Mouse (Mus musculus): ENCODE results near the gene C1qa. TPM values are rescaled to one million over a fixed set of nuclear protein-coding genes. Genes with fewer than 3 reads are reported as not detected.

Gene C1qa
- polyA plus RNA-seq, 1 experiment = 258 TPM

GRCm38 (mm10) chr4:136868371-136868770 is 30.2 kb downstream of the C1qa start:
- H3K36me3 ChIP-seq (ENCODE audit: control insufficient read depth, insufficient read depth, low read length) = no peaks in the 10 kb centered on the region
- TF ChIP-seq POLR2A (IDR thresholded peaks at IDR 0.05; ENCODE audit: control insufficient read depth, extremely low read depth, insufficient read depth, low read length, poor library complexity) (no peak), CTCF (IDR thresholded peaks at IDR 0.05; ENCODE audit: borderline replicate concordance, control insufficient read depth, extremely low read depth, insufficient read depth, low read length, poor library complexity) (no peak)
- 88% methylated on average over 6 of the region's 6 CpGs for WGBS
- H3K27ac ChIP-seq (ENCODE audit: control insufficient read depth, insufficient read depth, low read length) = no peak overlapping the region
- H3K4me3 ChIP-seq (ENCODE audit: control insufficient read depth, insufficient read depth, low read length) = no peak overlapping the region
- no peaks in the 10 kb centered on the region for H3K27me3 ChIP-seq (ENCODE audit: control insufficient read depth, insufficient read depth, low read length)
- H3K4me1 ChIP-seq (replicated peaks; ENCODE audit: control insufficient read depth, insufficient read depth, low read length) = peaks cover 2% of the 10 kb centered on the region
- DNase-seq = no peak

DNA sequence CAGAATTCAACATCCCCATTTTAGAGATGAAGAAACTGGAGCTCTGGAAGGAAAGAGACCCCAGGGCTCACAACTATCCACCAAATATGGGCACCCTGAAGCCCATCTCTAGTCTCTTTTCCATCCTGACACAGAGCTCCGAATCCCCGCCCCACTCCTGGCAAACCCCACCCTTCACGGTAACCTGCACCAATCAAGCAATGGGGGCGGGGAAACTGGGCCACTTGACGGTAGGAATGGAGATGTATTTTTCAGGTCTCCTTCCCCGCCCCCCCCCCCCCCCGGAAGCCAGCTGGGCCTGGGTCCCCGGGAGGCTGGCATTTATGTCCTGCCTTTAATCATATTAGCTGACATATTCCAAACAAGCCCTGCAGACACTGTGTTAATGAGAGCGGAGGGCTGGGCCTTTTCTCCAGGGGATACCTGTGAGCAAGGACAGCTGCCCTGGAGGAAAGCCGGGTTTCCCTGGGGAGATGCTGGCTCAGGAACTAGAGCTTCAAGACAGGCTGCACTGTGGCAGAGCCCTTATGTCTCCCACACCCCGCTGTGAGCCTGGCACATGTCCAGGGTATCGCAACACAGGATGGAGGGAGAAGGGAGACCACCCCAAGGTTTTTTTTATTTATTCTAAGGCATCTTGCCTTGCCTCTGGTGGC is 30.8 kb downstream of the C1qa start:
- H3K4me3 ChIP-seq (ENCODE audit: control insufficient read depth, insufficient read depth, low read length) = no peak overlapping the region
- DNase-seq = no peak
- H3K36me3 ChIP-seq (ENCODE audit: control insufficient read depth, insufficient read depth, low read length) = no peaks in the 10 kb centered on the region
- H3K27me3 ChIP-seq (ENCODE audit: control insufficient read depth, insufficient read depth, low read length) = no peaks in the 10 kb centered on the region
- WGBS = 40% methylated on average over 12 of the region's 12 CpGs
- TF ChIP-seq CTCF (IDR thresholded peaks at IDR 0.05; ENCODE audit: borderline replicate concordance, control insufficient read depth, extremely low read depth, insufficient read depth, low read length, poor library complexity) (no peak), POLR2A (IDR thresholded peaks at IDR 0.05; ENCODE audit: control insufficient read depth, extremely low read depth, insufficient read depth, low read length, poor library complexity) (no peak)
- no peak overlapping the region for H3K27ac ChIP-seq (ENCODE audit: control insufficient read depth, insufficient read depth, low read length)
- H3K4me1 ChIP-seq (replicated peaks; ENCODE audit: control insufficient read depth, insufficient read depth, low read length) = peaks cover 5% of the 10 kb centered on the region

GRCm38 (mm10) chr4:136865531-136865930 is 33.1 kb downstream of the C1qa start:
- DNase-seq = no peak

DNA sequence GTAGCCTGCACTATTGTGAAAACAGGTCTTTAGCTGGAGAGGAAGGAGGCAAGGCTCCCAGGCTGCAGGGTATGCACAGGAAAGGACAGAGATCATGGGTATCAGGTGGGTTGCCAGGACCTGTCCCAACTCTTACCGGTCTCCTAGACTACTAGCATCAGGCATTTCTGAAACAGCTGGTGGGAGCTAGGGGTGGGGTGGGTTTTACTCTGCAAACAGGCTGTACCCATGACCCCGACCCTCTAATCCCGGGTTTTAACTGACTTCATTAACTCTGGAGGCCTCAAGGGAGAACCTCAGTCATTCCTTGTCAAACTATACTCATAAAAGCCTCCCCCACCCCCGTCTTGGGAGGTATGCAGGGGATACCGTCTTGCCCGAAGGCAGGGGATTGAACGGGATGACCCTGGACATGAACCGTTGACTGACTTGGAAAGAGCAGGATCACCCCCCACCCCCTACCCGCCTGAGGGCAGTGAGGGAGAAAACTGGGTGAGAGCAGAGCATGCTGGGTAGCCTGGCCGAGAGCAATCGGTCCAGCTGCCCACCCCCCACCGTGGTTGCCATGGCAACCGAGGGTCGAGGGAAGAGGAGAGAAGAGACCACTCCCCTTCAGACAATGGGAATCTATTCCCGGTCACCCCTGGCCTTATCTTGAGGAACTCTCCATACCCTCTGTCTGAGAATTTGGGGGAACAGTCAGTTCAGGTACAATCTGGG is 33.7 kb downstream of the C1qa start:
- Histone ChIP-seq H3K4me3 (ENCODE audit: control insufficient read depth, insufficient read depth, low read length) (no peak overlapping the region), H3K27me3 (ENCODE audit: control insufficient read depth, insufficient read depth, low read length) (no peaks in the 10 kb centered on the region), H3K27ac (ENCODE audit: control insufficient read depth, insufficient read depth, low read length) (no peak overlapping the region), H3K4me1 (replicated peaks; ENCODE audit: control insufficient read depth, insufficient read depth, low read length) (peaks cover 5% of the 10 kb centered on the region), H3K36me3 (ENCODE audit: control insufficient read depth, insufficient read depth, low read length) (no peaks in the 10 kb centered on the region)
- WGBS = 70% methylated on average over 15 of the region's 15 CpGs
- TF ChIP-seq POLR2A (IDR thresholded peaks at IDR 0.05; ENCODE audit: control insufficient read depth, extremely low read depth, insufficient read depth, low read length, poor library complexity) (no peak), CTCF (IDR thresholded peaks at IDR 0.05; ENCODE audit: borderline replicate concordance, control insufficient read depth, extremely low read depth, insufficient read depth, low read length, poor library complexity) (no peak)
- no peak for DNase-seq

More at GRCm38 (mm10) chr4:136865531-136865930, 33.1 kb downstream of the C1qa start:
- Histone ChIP-seq H3K27me3 (ENCODE audit: control insufficient read depth, insufficient read depth, low read length) (no peaks in the 10 kb centered on the region), H3K36me3 (ENCODE audit: control insufficient read depth, insufficient read depth, low read length) (no peaks in the 10 kb centered on the region), H3K4me3 (ENCODE audit: control insufficient read depth, insufficient read depth, low read length) (no peak overlapping the region), H3K27ac (ENCODE audit: control insufficient read depth, insufficient read depth, low read length) (no peak overlapping the region), H3K4me1 (replicated peaks; ENCODE audit: control insufficient read depth, insufficient read depth, low read length) (peaks cover 5% of the 10 kb centered on the region)
- TF ChIP-seq CTCF (IDR thresholded peaks at IDR 0.05; ENCODE audit: borderline replicate concordance, control insufficient read depth, extremely low read depth, insufficient read depth, low read length, poor library complexity) (no peak), POLR2A (IDR thresholded peaks at IDR 0.05; ENCODE audit: control insufficient read depth, extremely low read depth, insufficient read depth, low read length, poor library complexity) (no peak)
- 94% methylated on average over 5 of the region's 5 CpGs for WGBS

DNA sequence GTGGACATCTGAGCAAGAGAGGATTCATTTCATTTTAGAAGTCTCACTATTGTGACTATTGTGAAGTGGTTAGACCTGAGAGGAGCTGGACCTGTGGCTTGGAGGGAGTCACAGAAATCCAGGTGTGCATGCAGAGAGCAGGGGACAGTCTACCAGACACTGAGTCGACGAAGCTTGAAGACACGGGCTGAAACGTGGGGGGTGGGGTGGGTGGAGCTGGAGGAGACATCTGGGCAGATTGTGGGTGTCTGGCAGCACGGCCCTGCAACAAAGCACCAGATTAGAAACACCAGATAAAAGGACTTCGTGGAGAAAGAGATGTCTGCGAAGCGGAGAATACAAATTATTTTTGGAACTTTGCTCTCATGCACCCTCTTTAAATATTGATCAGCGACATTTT is 35.1 kb downstream of the C1qa start:
- no peak overlapping the region for H3K27ac ChIP-seq (ENCODE audit: control insufficient read depth, insufficient read depth, low read length)
- 15% methylated on average over 9 of the region's 9 CpGs for WGBS

GRCm38 (mm10) chr4:136862411-136862810 is 36.2 kb downstream of the C1qa start:
- no peak overlapping the region for H3K27ac ChIP-seq (ENCODE audit: control insufficient read depth, insufficient read depth, low read length)
- no peak for TF ChIP-seq CTCF (IDR thresholded peaks at IDR 0.05; ENCODE audit: borderline replicate concordance, control insufficient read depth, extremely low read depth, insufficient read depth, low read length, poor library complexity)
- TF ChIP-seq POLR2A (IDR thresholded peaks at IDR 0.05; ENCODE audit: control insufficient read depth, extremely low read depth, insufficient read depth, low read length, poor library complexity) = no peak
- H3K36me3 ChIP-seq (ENCODE audit: control insufficient read depth, insufficient read depth, low read length) = no peaks in the 10 kb centered on the region
- H3K4me1 ChIP-seq (replicated peaks; ENCODE audit: control insufficient read depth, insufficient read depth, low read length) = peaks cover 5% of the 10 kb centered on the region
- no peak overlapping the region for H3K4me3 ChIP-seq (ENCODE audit: control insufficient read depth, insufficient read depth, low read length)
- DNase-seq = no peak
- WGBS = 84% methylated on average over 2 of the region's 2 CpGs
- H3K27me3 ChIP-seq (ENCODE audit: control insufficient read depth, insufficient read depth, low read length) = no peaks in the 10 kb centered on the region

More for the DNA sequence above, 35.1 kb downstream of the C1qa start:
- DNase-seq = no peak
- Histone ChIP-seq H3K27me3 (ENCODE audit: control insufficient read depth, insufficient read depth, low read length) (no peaks in the 10 kb centered on the region), H3K4me1 (replicated peaks; ENCODE audit: control insufficient read depth, insufficient read depth, low read length) (peaks cover 5% of the 10 kb centered on the region), H3K4me3 (ENCODE audit: control insufficient read depth, insufficient read depth, low read length) (no peak overlapping the region), H3K36me3 (ENCODE audit: control insufficient read depth, insufficient read depth, low read length) (no peaks in the 10 kb centered on the region)
- no peak for TF ChIP-seq POLR2A (IDR thresholded peaks at IDR 0.05; ENCODE audit: control insufficient read depth, extremely low read depth, insufficient read depth, low read length, poor library complexity)
- TF ChIP-seq CTCF (IDR thresholded peaks at IDR 0.05; ENCODE audit: borderline replicate concordance, control insufficient read depth, extremely low read depth, insufficient read depth, low read length, poor library complexity) = no peak
